Mouse (Mus musculus) layer of hippocampus, adult 8-10 months (tissue): Measurements from ENCODE around the gene Svep1. TPM values are rescaled to one million over a fixed set of nuclear protein-coding genes. Genes with fewer than 3 reads are reported as not detected.

Source experiments
- DNase-seq, 2 experiments: peaks; one replicate each; pipeline ENCODE4 v3.0.0; 2022; ENCODE audit warnings: low spot score in 2 of 2
- total RNA-seq, 4 experiments: library from RNA; stranded (reverse); gene quantifications; 2 replicates each; pipeline ENCODE4 v1.2.4; 2022

The Svep1 gene
- total RNA-seq, result under 1 TPM; 0.83 to 0.94 (median 0.88) TPM

DNA sequence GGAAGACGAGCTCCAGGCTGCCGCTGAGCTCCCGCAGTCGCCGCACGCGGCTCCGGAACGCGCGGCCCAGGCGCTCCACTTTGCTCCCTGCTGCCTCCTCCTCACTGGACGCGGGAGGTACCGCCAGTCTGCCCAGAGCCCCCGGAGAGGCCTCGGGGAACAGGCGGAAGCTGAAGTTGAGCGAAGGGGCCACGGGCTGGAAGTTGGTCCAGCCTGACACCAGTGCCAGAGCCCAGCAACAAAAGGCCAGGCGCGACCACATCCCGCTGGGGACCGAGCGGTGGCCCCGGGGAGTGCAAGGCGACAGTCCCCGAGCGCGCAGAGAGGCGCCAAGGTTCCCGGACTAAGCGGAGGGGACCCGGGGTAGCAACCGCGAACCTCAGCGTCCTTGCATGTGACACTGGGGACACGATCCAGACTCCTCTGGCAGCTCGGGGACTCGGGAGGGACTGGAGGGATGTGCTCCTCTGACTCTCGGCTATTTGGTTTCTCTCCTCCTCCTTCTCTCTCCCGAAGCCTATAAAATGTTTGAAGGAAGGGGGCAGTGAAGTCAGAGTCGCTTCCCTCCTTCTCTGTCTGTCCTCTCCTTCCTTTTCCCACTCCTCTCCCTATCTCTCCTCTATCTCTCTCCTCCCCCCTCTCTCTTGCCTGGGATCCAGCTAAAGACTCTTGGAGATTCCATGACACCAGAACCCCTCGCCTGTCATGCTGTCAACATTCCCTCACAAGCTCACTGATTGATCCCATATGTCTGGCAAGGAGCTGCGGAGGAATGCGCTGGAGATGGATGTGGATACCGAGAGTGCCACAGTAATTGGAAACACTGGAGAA, at the start of gene Svep1:
Svep1 (minus strand) TSS at position 745 of the 831 bp plus-strand sequence.
- no peak for DNase-seq

DNA sequence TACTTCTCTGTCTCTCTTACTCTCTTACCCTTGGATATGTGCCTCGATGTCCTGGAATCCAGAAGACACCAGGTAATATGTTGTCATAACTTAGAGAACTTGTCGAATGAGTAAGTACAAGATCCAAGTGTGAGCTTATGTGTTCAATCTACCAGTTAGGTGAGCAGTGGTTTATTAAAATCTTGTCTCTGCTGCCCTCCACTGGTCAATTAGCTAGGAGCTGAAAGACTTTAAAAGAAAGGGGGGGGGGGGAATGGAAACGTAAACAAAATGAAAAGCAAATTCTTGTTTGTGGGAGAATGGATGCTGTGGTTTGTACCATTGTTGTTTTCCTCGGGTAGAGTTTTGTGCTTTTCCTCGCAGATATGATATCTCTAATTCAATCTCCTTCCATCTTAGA, 46.8 kb upstream of the Svep1 start:
- DNase-seq, result peak in 1 of 2 experiments; percentile 37

DNA sequence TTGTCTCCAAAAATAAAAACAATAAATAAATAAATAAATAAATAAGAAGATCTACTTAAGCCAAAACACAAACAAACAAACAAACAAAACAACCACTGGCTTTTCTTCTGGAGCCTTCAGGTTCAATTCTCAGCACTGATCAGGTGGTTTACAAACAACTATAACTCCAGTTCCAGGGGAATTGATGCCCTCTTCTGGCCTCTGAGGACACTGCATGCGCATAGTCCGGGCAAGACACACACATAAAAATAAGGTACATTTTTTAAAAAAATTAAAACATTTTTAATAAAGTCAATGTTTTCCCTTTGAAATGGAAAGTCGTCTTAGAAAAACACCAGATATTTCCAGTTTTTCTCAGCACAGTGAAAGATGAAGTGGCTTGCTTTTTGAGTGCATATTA, 45.7 kb upstream of the Svep1 start:
- no peak for DNase-seq

DNA sequence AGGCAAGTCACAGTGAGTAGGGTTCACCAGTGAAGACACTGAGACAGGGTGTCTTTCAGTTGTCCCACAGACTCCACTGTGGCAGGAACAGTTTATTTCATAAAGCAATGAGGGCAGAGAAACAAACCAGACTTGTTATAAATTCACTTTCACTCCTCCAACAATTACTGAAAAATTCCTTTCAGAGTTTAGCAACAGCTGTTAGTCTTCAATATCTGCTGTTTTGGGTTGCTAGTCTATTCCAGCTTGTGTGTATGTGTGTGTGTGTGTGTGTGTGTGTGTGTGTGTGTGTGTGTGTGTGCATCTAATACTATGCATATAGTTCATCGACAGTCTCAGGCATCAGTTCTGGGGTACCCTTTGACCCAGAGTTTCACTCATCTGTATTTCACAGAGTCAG, 38.9 kb upstream of the Svep1 start:
- no peak for DNase-seq

DNA sequence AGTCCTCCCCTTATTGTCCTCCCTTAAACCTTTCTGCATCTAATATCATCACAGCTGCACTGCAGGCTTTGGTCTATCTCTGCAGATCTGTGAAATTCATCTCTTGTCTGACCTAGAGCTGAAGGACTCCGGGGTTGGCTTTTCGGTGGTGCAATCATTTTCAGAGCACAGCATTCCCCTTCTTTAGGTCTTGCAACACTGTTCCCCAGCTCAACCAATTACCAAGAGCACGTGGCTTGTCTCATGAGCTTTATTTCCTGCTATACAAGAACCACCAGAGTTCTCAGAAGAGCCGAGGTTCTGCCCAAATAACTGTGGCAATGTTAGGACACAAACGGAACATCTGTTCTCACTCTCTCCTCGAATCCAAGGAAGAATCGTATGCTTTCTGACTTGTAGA, 33.8 kb upstream of the Svep1 start:
- DNase-seq, result no peak

DNA sequence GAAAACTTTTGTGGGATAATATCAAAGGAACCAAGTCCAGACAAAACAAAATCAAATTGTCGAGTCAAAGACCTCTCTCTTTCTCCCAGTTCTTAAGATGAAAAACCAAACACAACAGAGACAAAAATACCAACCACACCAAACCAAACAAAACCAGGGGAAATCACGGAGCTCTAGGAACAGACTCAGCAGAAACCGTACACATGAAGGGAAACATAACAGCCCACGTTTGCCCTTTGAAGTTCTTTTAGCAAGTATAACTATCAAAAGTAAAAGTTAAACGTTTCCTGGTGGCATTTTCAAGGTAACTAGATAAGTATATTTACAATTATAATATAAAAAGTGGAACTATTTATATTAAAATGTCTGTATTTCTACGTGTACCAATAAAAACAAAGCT, 29.2 kb upstream of the Svep1 start:
- DNase-seq, result no peak

DNA sequence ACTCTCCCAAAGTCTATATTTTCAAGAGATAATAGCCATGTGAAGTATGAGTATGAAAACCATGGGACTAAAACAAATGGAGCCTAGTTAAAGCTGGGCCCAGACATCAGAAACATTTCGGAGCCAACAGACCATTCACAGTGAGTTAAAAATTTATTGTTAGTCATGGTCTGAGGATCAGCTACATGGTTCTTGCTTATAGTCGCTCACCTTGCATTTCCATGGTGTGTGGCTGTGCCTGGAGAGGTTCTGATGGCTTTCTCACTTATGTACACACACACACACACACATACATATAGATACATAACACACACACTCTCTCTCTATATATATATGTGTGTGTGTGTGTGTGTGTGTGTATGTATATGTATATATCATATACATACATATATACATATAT, 16.8 kb upstream of the Svep1 start:
- no peak for DNase-seq

DNA sequence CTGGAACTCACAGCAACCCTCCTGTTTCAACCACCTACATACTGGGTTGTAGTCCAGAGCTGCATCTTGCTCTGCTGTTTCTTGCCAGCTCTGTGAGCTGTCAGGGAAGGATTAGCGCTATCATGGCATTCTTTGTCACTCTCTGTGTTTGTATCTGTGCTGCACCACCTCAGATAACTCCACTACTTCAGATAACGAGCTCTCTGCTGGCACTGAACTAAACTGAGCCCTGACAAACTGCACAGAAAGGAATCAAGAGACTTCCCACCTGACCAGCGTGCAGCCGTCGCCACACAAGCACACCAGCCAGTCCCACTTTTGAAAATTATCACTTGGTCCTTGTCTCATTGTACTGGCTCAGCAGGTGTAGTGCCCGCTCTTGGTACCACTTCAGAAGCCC, 4.7 kb upstream of the Svep1 start:
- no peak for DNase-seq

DNA sequence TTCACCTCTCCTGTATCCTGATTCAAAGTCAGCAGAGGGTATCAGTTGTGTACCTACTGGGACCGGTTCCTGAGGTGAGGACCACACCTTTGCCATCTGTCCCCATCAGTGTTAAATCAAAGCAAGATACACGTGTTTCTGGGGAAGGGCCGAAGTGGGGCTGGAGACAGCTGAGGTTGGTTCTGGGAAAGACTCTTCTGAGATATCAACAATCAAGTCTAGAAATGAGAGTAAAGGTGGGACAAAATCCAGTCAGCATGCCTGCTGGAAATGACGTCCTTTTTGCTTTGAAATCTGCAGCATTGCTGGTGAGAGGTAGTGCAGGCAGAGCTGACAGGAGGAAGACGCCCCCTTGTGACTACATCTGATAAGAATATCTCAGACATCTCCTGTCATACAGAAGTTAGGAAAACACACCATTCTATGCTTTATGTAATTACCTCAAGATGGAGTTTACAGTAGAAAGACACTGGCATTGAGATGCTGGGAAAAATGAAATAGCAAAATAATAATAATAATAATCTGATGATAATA, 4.0 kb upstream of the Svep1 start:
- no peak for DNase-seq

DNA sequence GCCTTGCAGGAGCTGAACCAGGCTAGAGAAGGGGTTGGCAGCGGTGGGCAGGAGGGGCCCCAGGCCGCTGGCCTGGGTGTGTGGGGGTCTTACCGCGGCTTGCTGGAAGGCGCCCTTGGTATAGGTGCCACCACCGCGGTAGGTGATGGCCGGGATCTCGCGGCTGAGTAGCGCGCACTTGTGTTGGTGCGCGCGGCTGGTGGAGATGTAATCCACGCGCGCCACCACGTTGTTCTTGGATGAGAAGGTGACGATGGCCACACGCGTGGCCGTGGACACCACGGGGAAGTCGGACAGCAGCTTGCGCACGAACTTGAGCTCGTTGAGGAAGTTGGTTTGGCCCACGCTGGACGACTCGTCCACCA, 927 bp downstream of the Svep1 start:
- DNase-seq, result no peak

DNA sequence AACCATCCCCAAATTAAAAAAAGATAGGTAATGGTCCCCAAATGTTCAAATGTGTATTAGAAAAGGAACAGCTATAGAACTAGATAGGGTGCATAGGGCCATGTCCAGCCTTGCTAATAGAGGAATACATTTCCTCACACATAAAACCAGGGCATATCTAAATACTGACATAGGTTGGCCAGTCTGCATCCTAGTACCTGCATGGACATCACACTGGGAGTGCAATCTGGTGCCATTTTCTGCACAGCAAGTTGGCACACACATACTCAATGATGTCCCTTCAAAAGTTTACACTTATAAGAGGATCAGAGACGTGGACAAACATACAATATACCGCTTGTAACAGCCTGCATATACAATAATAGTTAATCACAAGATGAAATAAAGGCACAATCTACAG, 5.0 kb downstream of the Svep1 start:
- no peak for DNase-seq

DNA sequence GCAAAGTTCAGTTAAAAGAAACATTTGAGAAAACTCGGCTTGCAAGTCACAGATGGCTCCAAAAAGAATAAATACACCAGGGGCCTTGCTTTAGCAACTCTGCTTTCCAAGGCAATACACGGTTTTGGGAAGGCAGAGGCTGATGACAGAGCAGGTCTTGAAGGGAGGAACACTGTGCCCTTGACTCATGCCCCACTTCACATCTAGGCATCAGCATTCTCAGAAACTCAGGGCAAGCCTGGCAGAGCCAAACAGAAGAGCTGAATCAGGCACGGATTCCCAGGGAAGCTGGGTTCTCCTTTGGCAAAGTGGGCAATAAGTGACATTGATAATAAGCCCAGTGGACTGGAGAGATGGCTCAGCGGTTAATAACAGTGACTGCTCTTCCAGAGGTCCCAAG, 5.8 kb downstream of the Svep1 start:
- DNase-seq, result no peak

DNA sequence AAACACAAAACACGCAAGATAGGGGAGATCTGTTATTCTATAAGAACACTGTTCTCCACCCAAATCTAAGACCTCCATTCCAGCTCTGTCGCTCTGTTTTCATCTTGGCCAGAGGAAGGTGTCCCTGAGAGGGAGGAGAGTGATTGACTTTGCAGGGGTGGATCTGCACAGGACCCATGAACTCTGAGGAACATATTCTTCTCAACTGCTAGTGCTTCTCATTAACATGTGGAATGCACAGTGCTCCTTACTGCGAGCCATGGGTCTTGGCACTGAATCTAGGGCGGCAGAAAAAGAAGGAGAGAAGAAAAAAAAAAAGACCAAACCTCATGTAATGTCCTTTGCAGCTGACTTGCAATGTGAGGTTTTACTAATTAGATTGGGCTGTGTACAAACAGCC, 9.4 kb downstream of the Svep1 start:
- DNase-seq, result no peak

DNA sequence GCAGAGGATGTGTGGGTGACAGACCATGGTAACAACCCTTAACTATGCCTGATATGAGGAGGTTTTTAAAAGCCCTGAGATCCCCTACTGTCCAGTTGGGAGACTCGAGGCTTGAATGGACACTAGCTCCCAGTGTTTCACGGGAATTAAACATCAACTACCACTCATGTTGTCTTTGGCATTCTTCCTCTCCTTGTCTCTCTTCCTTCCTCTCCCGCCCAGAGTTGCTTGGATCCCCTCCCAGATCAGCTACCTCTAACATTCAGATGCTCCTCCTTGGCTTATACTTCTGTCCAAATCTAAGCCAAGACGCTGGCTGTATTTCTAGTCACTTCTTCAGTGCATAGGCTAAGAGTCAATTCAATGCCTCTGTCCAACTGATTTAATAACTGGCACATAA, 9.9 kb downstream of the Svep1 start:
- DNase-seq, result no peak

DNA sequence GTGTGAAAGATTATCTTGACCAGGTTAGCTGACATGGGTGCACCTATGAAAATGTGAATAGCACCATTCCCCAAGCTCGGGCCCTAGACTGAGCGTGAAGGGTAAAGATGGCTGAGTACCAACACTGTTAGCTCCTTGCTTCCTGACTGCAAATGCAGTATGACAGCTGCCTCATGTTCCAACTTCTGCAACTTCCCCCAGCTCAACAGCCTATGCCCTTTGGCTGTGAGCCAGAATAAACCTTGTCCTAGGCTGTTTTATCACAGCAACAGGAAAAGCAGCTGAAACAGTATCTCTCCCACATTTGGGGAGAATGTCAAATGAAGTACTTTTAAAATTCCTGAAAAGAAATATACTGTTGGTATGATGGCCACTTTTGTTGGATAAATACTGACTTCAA, 10.7 kb downstream of the Svep1 start:
- DNase-seq, result no peak

DNA sequence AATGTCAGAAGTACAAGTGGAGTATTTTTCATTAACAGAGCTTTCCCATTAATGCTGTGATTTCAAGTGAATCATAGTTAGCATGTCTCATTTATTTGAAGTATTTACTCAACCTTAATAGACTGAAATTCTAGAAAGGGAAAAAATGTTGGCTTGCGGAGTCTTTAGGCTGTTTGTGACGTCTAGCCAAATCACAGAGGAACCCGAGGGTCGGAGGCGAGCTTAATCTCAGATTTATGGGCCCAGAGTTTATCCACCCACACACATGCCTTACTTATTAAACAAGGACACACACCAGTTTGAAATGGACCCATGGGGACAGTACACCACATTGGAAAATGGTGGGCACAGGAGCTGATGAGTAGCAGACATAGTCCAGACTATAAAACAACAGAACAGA, 17.4 kb downstream of the Svep1 start:
- no peak for DNase-seq

DNA sequence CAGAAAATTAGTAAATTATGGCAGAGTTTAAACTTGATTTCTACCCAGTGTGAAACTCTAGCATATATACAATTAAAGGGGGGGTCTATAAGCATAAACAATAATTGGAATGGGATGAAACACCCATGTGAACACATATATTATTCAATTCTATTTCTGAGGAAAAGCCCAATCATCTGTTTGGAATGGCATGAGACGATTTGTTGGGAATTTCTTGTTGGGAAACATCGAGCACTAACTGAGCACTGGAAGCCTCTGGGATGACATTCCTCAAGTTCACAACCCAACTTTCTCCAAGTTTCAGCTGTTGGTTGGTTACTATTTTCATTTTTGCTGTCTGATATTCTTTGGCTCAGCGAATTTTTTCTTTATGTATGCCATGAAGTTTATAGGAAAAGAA, 21.3 kb downstream of the Svep1 start:
- no peak for DNase-seq

DNA sequence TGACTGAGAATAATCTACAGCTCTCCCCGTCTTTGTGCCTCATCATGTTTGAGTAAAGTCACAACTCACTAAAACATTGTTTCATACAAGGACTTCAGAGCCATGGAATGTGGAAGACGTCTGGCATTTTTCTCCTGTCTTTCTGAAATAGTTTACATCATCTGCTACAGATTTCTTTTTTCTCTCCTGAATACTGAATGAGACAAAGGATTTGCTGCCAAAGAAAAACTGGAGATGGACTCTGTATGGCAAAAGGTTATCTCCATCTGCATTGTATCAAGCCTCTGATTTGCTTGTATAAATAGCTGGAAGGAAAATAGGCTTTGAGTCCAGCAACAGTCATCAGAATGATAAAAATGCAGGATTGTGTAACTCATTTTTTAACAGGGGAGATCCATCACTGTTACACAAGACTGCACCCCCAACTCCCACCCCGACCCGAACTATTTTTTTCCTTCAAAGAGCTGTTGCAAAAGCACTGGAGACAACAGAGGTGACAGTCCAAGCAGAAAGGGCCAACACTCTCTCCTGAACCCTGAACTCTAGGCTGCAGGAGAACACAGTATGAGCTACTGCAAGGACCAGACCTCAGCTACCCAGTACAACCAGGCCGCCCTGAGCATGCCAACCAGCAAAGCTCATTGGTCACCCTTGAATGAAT, 21.8 kb downstream of the Svep1 start:
- no peak for DNase-seq

DNA sequence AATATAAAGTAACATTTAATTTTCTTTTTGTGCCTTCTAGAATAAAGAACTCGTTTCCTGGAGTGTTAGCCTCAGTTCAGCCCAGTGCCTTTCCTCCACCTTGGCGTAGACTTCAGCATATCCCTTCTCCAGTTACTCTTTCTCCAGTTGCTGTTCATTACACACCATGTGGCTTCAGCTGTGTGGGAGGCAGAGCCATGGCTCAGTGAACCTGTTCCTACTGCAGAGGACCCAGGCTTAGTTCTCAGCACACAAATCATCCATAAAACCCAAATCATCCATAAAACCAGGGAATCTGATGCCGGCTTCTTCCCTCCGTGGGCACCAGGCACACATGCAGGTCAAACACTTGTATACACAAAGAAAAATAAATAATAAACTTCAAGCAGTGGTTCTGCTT, 22.8 kb downstream of the Svep1 start:
- no peak for DNase-seq

DNA sequence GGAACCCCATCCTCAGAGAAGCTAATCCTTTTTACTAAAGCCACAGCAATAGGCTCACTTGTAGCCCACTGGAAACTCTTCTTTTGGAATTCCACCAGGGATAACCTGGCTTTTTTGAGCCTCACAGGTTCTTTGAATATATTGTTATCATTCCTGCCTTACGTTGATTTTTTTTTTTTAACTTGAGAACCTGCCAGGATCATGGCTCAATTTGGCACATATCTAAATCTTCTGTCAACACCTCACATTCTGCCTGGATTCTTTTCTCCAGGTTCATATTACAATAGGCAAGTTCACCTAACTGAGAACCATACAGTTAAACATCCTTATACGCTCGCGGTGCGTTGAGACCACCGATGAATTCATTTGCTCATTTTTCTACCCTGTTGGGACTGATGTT, 28.2 kb downstream of the Svep1 start:
- no peak for DNase-seq

DNA sequence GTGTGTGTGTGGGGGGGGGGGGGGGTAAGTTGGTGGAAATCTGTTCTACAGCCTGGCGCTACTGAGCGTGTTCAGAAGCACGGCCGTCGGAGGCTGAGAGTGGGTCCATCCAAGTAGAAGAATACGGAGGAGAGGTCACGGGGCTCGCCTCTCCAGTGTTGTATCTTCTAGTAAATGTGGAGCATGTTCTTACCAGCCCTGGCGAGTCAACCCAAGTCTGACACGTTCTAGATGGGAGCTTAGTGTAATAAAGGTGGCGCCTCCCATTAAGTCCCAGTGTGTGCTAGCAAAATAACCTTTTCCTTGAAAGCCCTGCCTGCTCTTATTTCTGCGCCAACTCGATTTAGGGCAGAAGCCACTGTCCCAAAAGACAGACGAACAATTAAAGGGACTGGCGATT, 29.4 kb downstream of the Svep1 start:
- no peak for DNase-seq

DNA sequence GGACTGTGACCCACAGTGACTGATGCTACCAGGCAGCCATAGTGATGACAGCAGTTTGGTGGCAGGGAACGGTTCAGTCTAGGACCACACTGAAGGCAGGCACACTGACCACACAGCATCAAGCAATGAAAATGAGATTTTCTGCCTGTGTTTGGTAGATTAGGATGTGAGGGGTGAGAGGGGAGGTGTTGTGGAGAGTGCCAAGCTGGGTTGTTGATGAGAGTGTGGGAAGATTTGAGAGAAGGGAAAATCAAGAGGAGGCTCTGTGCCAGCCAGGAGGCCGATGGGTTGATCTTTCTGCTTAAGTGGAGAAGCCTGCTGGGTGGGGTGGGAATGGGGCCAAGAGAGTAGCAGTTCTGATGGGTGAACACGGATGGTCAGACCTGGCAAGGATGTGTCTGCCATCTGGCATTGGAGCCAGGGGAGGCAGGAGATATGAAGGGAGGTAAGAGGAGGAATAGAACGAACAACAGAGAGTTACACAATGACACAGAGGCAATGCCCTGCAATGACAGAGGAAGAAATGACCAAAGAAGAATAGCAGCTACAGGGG, 32.1 kb downstream of the Svep1 start:
- no peak for DNase-seq

DNA sequence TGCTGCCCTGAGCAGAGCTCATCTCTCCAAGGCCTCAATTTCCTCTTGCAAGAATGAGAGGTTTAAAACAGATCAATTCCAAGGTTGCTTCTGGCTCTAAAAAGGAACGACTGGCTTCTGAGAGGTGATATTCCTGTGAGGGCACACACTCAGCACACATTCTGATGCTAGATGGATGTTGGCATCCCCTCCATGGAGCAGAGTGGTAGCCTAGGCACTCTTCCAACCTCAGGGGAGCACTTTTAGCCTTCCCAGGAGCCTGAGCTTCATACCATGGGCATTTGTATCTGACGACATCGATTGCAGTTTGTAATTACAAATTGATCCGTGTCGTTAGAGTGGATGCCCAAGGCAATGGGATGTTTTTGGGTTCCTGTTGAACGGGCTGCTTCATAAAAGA, 33.3 kb downstream of the Svep1 start:
- no peak for DNase-seq
